Mouse (Mus musculus) monocyte, adult 2 months (primary cell): ENCODE measurements around the gene Cstb.
A peak's percentile ranks its signal among the peaks of the same experiment; 100 is the strongest.

Source experiments
- DNase-seq, 2 experiments: peaks; one replicate each; pipeline ENCODE4 v3.0.0; 2022; ENCODE audit warnings: low spot score in 2 of 2, low read depth in 1 of 2

Gene Cstb

GRCm38 (mm10) chr10:78425181-78426041 lies at the start of gene Cstb:
TSS of gene Cstb (plus strand) at chr10:78425669.
- peak; percentile 44 to 78 for DNase-seq

GRCm38 (mm10) chr10:78378516-78378915 lies 47.0 kb upstream of the Cstb start:
- DNase-seq = no peak

GRCm38 (mm10) chr10:78383567-78383966 lies 41.9 kb upstream of the Cstb start:
- DNase-seq = no peak

DNA sequence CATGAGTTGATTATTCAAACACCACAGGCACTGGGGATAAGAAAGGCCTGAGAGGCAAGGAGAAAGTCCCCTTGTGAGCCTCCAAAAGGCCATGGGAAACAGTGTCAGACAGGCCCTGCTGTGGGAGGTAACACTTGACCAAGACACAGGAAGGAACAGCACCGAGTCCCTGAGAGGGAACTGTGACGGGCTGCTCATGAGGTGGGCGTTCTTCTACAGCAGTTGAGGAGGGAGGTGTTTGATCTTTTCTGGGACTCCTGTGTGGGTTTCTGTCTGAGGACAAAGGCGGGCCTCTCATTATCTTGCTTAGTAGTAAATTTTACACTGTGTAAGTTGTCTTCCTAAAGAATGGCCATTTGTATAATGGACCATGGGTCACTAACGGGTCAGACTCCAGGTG lies 39.9 kb upstream of the Cstb start:
- no peak for DNase-seq

- no peak for DNase-seq
Observed at GRCm38 (mm10) chr10:78388216-78388980, 37.1 kb upstream of the Cstb start.

GRCm38 (mm10) chr10:78390982-78391470 lies 34.4 kb upstream of the Cstb start:
- no peak for DNase-seq

DNA sequence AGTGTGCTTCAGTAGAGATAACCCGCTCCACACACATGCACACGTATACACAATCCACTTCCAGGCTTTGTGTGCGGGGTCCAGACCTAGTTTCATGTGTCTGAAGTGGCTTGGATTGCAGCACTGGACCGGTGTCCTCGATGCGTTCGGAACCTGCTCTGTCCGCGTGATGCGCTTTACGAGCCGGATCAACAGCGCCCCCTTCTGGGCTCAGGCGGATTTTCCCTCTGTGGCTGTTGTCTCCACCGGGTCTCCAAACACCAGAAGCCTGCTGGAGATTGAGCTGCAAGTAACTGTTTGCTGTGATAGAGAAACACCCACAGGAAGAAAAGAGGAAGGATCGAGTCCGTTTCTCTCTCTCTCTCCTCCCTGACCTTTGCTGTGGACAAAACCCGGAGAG lies 33.4 kb upstream of the Cstb start:
- peak; percentile 42 to 80 for DNase-seq

- DNase-seq = no peak
Observed at GRCm38 (mm10) chr10:78395377-78395776, 30.1 kb upstream of the Cstb start.

GRCm38 (mm10) chr10:78395819-78396624 lies 29.4 kb upstream of the Cstb start:
- DNase-seq = peak; percentile 67 to 88

- no peak for DNase-seq
Observed at GRCm38 (mm10) chr10:78396625-78396885, 28.9 kb upstream of the Cstb start.

DNA sequence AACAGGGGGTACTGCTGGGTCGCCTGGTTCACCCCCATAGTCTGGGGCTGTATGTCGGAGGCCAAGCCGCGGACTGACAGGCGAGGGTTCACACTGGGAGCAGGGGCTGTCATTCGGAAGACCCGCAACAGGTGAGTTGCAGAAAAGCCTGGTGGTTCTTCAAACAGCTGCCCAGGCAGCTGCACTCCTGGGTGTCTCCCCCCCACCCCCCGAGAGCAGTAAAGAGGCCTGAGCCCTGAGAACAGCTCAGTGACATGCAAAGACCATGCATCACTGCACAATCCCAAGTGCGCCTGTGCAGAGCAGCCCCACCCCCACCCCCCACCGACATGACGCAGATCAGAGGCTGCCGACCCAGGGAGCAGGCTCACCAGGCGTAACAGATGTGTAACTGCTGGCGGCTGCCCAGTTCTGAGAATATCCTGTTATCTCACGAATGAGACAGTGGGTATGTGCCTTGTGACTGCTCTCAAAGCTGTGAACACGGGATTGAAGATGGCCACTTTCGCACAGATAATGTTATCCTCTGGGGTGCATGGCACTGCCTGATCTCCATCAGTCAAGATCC lies 26.3 kb upstream of the Cstb start:
- DNase-seq = no peak

- DNase-seq = no peak
Observed at GRCm38 (mm10) chr10:78401127-78401526, 24.3 kb upstream of the Cstb start.

DNA sequence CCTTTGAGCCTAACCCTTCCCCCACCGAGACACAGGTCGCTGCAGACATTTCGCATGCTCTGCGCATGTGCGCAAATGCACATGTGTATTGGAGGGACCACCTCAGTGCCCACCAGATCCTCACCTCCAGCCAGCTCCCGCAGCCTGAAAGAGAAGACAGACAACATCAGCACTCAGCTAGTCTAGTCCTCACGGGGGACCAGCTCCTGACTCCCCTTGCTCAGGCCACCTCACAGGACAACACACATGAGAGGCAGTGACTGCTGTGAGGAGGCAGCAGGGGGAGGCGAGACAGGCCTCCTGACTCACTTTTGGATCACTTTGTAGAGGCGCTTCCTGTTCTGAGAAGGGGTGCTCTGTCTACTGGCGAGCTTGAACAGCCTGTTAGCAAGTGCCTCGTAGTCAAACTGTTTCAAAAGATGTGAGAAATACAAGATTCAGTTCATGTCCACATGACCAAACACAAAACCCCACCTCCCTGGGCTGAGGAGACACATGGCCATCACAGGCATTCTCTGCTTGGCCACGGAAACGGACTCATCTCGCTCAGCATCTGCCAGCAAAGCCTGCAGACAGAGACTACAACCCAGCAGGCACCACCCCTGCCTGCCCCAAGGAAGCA lies 23.1 kb upstream of the Cstb start:
- no peak for DNase-seq

DNA sequence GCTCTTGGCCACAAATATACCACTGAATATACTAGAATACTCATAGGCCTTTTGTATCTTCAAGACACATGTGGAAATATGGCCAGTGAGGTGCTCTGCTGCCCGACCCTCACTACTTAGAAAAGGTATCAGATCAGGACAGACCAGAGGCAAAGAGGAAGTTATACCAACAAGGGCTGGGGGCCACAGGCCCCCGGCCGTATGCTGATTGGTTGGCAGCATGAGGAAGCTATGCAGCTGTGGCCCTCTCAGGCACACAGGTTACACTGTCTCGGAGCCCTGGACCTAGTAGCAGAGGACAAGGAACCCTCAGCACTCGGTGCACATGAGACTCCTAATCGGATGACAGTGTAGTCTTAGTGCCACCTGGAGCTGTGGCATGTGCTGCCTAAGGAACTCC lies 19.3 kb upstream of the Cstb start:
- no peak for DNase-seq

DNA sequence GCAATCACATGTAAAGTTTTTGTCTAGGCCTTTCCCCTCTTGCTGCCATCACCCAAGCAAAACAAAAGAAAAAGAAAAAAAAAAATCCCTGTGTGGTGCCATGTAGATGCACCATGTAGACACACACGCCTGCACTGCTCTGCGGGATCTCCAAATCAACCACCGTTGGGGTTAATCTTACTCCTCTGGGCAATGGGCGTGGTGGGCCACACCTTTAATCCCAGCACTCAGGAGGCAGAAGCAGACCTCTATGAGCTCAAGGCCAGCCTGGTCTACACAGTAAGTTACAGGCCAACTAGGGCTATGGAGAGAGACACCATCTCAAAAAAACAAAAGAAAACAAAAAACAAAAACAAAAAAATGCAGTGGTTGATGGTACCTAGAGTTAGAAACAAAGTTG lies 18.3 kb upstream of the Cstb start:
- no peak for DNase-seq

DNA sequence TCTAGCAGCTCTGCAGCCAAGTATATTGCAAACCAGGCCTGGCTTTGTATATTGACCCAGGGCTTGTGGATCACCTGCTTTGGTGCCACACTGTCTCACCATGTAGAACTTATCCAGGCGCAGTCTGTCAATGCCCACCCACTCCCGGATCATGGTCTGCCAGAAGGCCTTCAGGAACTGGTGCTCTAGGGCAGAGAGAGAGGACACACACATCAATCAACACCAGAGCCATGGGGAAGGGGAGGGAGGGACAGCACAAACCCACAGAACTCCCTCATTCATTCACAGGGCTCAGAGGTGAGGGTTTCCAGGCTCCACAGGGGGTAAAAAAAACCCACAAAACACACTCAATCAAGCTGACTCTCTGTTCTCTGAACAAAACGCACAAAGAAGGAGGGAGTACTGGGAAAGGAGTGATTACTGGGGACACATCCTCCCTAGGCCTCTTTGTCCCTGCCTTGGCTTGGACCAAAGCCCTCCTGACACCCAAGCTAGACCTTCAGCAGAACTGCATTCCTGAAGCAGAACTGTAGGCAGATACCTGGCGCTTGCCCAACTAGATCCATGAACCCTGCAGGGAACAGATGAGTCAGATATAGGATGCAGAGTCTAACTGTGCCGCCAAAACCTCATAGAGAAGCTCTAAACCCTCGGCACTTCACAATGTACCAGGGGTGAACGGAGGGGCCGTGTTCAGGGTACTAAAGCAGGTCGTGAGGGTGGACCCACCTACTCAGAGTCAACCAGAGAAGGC lies 16.3 kb upstream of the Cstb start:
- no peak for DNase-seq

GRCm38 (mm10) chr10:78411851-78412250 lies 13.6 kb upstream of the Cstb start:
- DNase-seq = no peak

- peak; percentile 84 to 96 for DNase-seq
Observed at GRCm38 (mm10) chr10:78412319-78413151, 12.9 kb upstream of the Cstb start, which contains the start of gene Rrp1. TSS of gene Rrp1 (minus strand) at chr10:78413043.

DNA sequence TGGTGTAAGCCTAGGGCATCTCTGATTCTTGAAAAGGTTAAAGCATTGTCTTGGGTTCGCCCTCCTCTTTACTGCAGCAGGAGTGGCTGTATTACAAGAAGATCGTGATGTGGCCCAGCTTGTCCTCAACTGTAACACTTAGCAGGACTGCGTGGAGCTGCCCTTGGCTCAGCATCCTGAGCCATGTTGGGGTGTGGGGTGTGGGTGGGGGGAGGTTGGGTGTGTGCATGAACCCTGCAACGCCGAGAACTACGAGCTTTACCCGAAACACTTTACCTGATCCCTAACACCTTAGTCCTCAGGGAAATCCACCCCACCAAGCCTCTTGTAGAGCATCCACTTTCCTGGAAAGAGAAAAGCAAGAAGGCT lies 12.3 kb upstream of the Cstb start:
- DNase-seq = no peak
